Mouse (Mus musculus): ENCODE measurements around the gene Bves. TPM values are rescaled to one million over a fixed set of nuclear protein-coding genes. Genes with fewer than 3 reads are reported as not detected.
"Not testable (repeated sequence)": the region's sequence is repeated elsewhere in the genome, so short reads cannot be mapped to it uniquely, and the experiment has no call there.

The Bves gene
- polyA plus RNA-seq, 1 experiment, result 0.34 TPM

DNA sequence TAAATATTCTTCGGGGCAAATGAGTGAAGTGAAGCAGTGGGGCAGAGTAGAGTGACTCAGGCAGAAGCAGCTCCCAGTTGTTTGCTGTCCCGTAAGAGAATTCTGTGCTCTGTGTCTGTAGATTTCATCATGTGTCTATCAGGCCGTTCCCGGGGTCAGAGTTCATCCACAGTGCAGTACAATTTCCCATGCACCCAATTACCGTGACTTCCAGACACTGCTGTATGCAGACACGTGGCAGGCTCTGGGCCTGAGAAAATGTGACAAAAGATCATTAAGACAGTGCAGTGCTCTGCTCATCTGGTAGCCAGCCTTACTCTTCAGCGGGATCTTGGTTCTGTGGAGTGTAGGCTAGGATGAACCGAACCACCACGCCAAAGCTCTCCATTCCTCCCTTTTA, 9.6 kb downstream of the Bves start:
- Histone ChIP-seq H3K4me1 (ENCODE audit: control insufficient read depth, insufficient read depth, low read length) (no peaks in the 10 kb centered on the region), H3K27ac (ENCODE audit: insufficient read depth, low read depth, low read length) (no peak overlapping the region), H3K4me3 (ENCODE audit: insufficient read depth, low read depth, low read length) (no peak overlapping the region), H3K36me3 (ENCODE audit: control insufficient read depth, insufficient read depth, low read length) (no peaks in the 10 kb centered on the region), H3K27me3 (replicated peaks; ENCODE audit: control insufficient read depth, insufficient read depth, low read length) (no peaks in the 10 kb centered on the region)
- DNase-seq, result no peak
- no peak for TF ChIP-seq POLR2A (IDR thresholded peaks at IDR 0.05; ENCODE audit: low read depth, low read length)
- TF ChIP-seq CTCF (conservative IDR thresholded peaks at IDR 0.05; ENCODE audit: insufficient read depth, insufficient read length, low read depth, low read length), result no peak
- WGBS, result 78% methylated on average over 9 of the region's 9 CpGs

DNA sequence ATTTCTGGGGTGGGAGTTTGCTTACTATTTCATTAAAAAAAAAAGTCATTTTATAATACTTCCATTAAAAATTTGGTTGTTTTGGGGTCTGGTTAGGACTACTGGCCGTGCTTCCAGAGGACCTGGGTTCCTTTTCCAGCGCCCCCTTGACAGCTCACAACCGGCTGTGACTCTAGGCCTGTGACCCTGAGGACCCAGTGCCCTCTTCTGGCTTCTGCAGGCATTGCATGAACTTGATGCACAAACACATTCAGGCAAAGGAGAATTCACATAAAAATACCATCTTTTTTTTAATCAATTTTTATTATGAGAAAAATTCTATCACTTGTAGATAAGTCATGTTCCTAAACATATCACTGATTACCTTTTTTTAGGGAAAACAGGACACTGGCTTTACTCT, 12.6 kb downstream of the Bves start:
- H3K4me1 ChIP-seq (ENCODE audit: control insufficient read depth, insufficient read depth, low read length); H3K27ac ChIP-seq (ENCODE audit: insufficient read depth, low read depth, low read length); H3K36me3 ChIP-seq (ENCODE audit: control insufficient read depth, insufficient read depth, low read length); H3K4me3 ChIP-seq (ENCODE audit: insufficient read depth, low read depth, low read length); DNase-seq; H3K27me3 ChIP-seq (replicated peaks; ENCODE audit: control insufficient read depth, insufficient read depth, low read length): not testable (repeated sequence)
- TF ChIP-seq CTCF (conservative IDR thresholded peaks at IDR 0.05; ENCODE audit: insufficient read depth, insufficient read length, low read depth, low read length), result 0 out of 2 replicates have a peak, but pooled peaks have one; percentile 21
- WGBS, result 87% methylated on average over 3 of the region's 3 CpGs

DNA sequence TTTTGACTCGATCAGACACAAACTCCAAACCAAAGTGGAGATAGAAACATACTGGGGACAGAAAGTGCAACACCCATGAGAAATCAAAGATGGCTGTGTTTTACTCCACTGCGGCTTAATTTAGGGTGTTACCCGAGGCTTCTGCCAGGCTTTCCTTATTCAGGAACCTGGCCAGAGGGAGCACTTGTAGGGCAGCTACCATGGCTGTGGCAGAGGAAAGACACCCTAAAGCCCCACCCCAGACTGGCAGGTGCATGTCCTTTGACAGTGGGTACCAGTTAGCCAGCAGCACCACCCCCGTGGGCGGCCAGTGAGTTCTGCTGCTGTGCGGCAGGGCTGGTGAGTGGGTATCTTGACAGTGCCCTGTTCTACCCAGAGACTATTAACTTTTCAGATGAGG, 20.5 kb downstream of the Bves start:
- 87% methylated on average over 6 of the region's 6 CpGs for WGBS
- TF ChIP-seq POLR2A (IDR thresholded peaks at IDR 0.05; ENCODE audit: low read depth, low read length), result no peak
- TF ChIP-seq CTCF (conservative IDR thresholded peaks at IDR 0.05; ENCODE audit: insufficient read depth, insufficient read length, low read depth, low read length), result no peak

DNA sequence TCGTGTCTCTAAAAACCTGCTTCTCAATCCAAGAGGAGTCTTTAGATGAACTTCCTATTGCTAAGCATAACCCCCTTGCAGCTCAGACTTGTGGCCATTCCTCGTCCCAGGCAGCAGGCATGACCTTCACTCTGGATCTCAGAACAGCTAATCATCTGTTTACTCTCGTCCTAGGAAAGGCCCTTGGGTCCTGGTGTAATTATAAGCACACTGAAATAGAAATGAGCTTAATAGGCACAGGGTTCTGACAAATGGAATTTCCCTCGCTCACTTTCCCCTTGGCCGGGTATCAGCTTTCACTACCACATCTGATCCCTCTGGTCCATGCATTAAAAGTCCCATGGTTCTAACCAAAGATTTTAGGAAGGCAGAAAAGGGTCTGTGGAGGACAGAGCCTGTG, 27.8 kb downstream of the Bves start:
- no peaks in the 10 kb centered on the region for H3K36me3 ChIP-seq (ENCODE audit: control insufficient read depth, insufficient read depth, low read length)
- no peaks in the 10 kb centered on the region for H3K27me3 ChIP-seq (replicated peaks; ENCODE audit: control insufficient read depth, insufficient read depth, low read length)
- no peak overlapping the region for H3K27ac ChIP-seq (ENCODE audit: insufficient read depth, low read depth, low read length)
- peak; percentile 8 for DNase-seq
- no peak overlapping the region for H3K4me3 ChIP-seq (ENCODE audit: insufficient read depth, low read depth, low read length)
- 39% methylated on average over 5 of the region's 5 CpGs for WGBS
- TF ChIP-seq CTCF (conservative IDR thresholded peaks at IDR 0.05; ENCODE audit: insufficient read depth, insufficient read length, low read depth, low read length) (no peak), POLR2A (IDR thresholded peaks at IDR 0.05; ENCODE audit: low read depth, low read length) (no peak)
- H3K4me1 ChIP-seq (ENCODE audit: control insufficient read depth, insufficient read depth, low read length), result no peaks in the 10 kb centered on the region

More for the DNA sequence above, 20.5 kb downstream of the Bves start:
- H3K36me3 ChIP-seq (ENCODE audit: control insufficient read depth, insufficient read depth, low read length), result no peaks in the 10 kb centered on the region
- H3K4me1 ChIP-seq (ENCODE audit: control insufficient read depth, insufficient read depth, low read length), result no peaks in the 10 kb centered on the region
- no peak overlapping the region for H3K4me3 ChIP-seq (ENCODE audit: insufficient read depth, low read depth, low read length)
- DNase-seq, result no peak
- no peak overlapping the region for H3K27ac ChIP-seq (ENCODE audit: insufficient read depth, low read depth, low read length)
- H3K27me3 ChIP-seq (replicated peaks; ENCODE audit: control insufficient read depth, insufficient read depth, low read length), result no peaks in the 10 kb centered on the region

DNA sequence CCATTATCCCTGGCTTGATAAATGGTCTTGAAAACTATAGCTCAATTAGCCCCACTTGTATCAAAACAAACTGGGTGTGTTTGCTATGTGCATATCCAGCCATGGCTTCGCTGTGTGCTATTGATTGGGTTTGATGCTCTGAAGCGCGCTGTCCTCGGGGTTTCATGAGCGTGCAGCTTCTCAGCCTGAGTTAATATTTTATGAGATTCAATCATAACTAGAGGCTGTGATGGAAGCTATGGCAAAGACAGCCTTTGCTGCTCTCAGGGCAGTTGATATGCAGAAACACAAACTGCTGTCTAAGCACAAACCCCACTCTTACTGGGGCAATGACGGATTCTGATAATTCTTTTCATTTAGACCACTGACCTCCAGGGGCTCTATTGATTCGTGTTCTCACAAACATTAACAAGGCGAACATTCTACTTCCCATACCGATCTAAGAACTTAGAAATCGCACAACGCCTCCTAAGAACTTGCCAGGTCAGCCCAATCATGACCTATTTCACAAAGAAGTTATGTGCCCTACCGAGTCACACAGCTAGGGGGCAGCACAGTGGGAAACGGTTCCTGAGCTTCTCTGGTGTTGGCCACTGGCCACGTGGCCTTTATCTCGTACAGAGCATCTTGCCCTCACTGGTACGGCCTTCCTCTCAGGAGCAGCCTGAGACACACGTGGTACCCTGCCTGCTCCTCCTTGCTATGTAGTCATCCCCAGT, 31.6 kb downstream of the Bves start:
- DNase-seq, result no peak
- Histone ChIP-seq H3K27ac (ENCODE audit: insufficient read depth, low read depth, low read length) (no peak overlapping the region), H3K27me3 (replicated peaks; ENCODE audit: control insufficient read depth, insufficient read depth, low read length) (no peaks in the 10 kb centered on the region), H3K4me3 (ENCODE audit: insufficient read depth, low read depth, low read length) (no peak overlapping the region), H3K4me1 (ENCODE audit: control insufficient read depth, insufficient read depth, low read length) (no peaks in the 10 kb centered on the region), H3K36me3 (ENCODE audit: control insufficient read depth, insufficient read depth, low read length) (no peaks in the 10 kb centered on the region)
- WGBS, result 86% methylated on average over 17 of the region's 17 CpGs
- TF ChIP-seq POLR2A (IDR thresholded peaks at IDR 0.05; ENCODE audit: low read depth, low read length) (no peak), CTCF (conservative IDR thresholded peaks at IDR 0.05; ENCODE audit: insufficient read depth, insufficient read length, low read depth, low read length) (no peak)

DNA sequence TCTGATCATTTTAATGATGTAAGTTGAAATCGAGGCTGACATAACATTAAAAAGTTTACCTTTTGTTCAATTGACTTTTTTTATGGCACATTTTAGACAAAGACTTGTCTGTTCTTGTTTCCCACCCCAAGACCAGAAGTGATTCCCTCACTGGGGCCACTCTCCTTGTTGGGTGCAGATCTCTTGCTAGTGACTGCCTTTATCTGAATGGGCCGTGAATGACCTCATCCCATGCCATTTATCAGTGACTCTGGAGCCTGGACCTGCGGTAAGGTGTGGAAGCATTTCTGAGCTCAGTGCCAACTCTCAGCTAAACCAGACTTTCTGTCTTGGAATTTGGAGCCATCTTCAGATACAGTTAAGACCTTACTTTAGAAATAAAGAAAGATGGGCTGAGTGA, 34.1 kb downstream of the Bves start:
- Histone ChIP-seq H3K27ac (ENCODE audit: insufficient read depth, low read depth, low read length) (no peak overlapping the region), H3K27me3 (replicated peaks; ENCODE audit: control insufficient read depth, insufficient read depth, low read length) (no peaks in the 10 kb centered on the region), H3K4me3 (ENCODE audit: insufficient read depth, low read depth, low read length) (no peak overlapping the region), H3K36me3 (ENCODE audit: control insufficient read depth, insufficient read depth, low read length) (no peaks in the 10 kb centered on the region), H3K4me1 (ENCODE audit: control insufficient read depth, insufficient read depth, low read length) (no peaks in the 10 kb centered on the region)
- WGBS, result 76% methylated on average over 3 of the region's 3 CpGs
- TF ChIP-seq CTCF (conservative IDR thresholded peaks at IDR 0.05; ENCODE audit: insufficient read depth, insufficient read length, low read depth, low read length), result no peak
- TF ChIP-seq POLR2A (IDR thresholded peaks at IDR 0.05; ENCODE audit: low read depth, low read length), result no peak
- no peak for DNase-seq

DNA sequence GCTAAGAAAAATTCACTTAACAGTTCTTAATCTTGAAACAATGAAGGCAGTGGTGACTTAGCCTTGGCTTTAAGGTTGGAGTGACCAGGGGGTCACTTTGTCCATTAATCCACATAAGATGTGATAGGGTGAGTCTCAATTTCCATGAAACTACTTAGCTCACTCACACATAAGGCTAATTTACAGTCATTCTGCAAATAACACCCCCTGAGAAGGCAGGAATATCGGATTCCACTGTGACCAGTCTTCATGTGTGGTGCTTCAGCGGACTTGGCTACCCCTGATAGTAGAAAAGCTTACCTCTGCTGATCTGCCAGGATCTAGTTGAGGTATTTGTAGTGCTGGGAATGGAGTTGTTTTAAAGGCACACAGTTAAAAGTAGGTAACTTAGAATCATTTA, 35.0 kb downstream of the Bves start:
- Histone ChIP-seq H3K4me1 (ENCODE audit: control insufficient read depth, insufficient read depth, low read length) (no peaks in the 10 kb centered on the region), H3K27me3 (replicated peaks; ENCODE audit: control insufficient read depth, insufficient read depth, low read length) (no peaks in the 10 kb centered on the region), H3K27ac (ENCODE audit: insufficient read depth, low read depth, low read length) (no peak overlapping the region), H3K36me3 (ENCODE audit: control insufficient read depth, insufficient read depth, low read length) (no peaks in the 10 kb centered on the region), H3K4me3 (ENCODE audit: insufficient read depth, low read depth, low read length) (no peak overlapping the region)
- no peak for TF ChIP-seq POLR2A (IDR thresholded peaks at IDR 0.05; ENCODE audit: low read depth, low read length)
- TF ChIP-seq CTCF (conservative IDR thresholded peaks at IDR 0.05; ENCODE audit: insufficient read depth, insufficient read length, low read depth, low read length), result no peak
- no peak for DNase-seq
- whole genome bisulfite sequencing, result 67% methylated on average over 2 of the region's 2 CpGs

Measured in kidney, adult 2 months (tissue).